Mouse (Mus musculus): Measurements from ENCODE around the gene Klk1b27.
"Not testable (repeated sequence)": the region's sequence is repeated elsewhere in the genome, so short reads cannot be mapped to it uniquely, and the experiment has no call there.

- TF ChIP-seq CTCF (IDR thresholded peaks at IDR 0.05; ENCODE audit: control insufficient read depth, insufficient read depth, low read length); POLR2A (IDR thresholded peaks at IDR 0.05; ENCODE audit: borderline replicate concordance, control insufficient read depth, low read depth, low read length): not testable (repeated sequence)
Measured at GRCm38 (mm10) chr7:44102028-44102427, 49.9 kb downstream of the Klk1b27 start, which contains the start of gene Klk1b21.
